Mouse (Mus musculus) 3134 (cell line): ENCODE data around the gene Irgm2.
A peak's percentile ranks its signal among the peaks of the same experiment; 100 is the strongest.
"Not testable (repeated sequence)": the region's sequence is repeated elsewhere in the genome, so short reads cannot be mapped to it uniquely, and the experiment has no call there.

Source experiments
- DNase-seq: peaks from one replicate; pipeline ENCODE4 v3.0.0-alpha.2; 2011; ENCODE audit warnings: low spot score; ENCODE audit not compliant: insufficient read length; ENCODE audit errors: extremely low read depth

Irgm2 gene

GRCm38 (mm10) chr11:58211682-58212067 lies 12.3 kb downstream of the Irgm2 start:
- no peak for DNase-seq

GRCm38 (mm10) chr11:58213673-58214342 lies 14.4 kb downstream of the Irgm2 start:
- DNase-seq: no peak

- peak; percentile 78 for DNase-seq
These were observed 15.1 kb downstream of the Irgm2 start for GRCm38 (mm10) chr11:58214391-58215048.

- not testable (repeated sequence) for DNase-seq
These were observed 15.6 kb downstream of the Irgm2 start for GRCm38 (mm10) chr11:58215049-58215430.

GRCm38 (mm10) chr11:58215814-58216213 lies 16.4 kb downstream of the Irgm2 start:
- DNase-seq: no peak

GRCm38 (mm10) chr11:58216823-58217222 lies 17.4 kb downstream of the Irgm2 start:
- no peak for DNase-seq

GRCm38 (mm10) chr11:58223751-58224150 lies 24.3 kb downstream of the Irgm2 start:
- DNase-seq: no peak

- no peak for DNase-seq
These were observed 24.9 kb downstream of the Irgm2 start for GRCm38 (mm10) chr11:58224313-58224712.

- not testable (repeated sequence) for DNase-seq
These were observed 25.5 kb downstream of the Irgm2 start for GRCm38 (mm10) chr11:58224872-58225271.

GRCm38 (mm10) chr11:58225655-58226054 lies 26.2 kb downstream of the Irgm2 start:
- DNase-seq: no peak

GRCm38 (mm10) chr11:58226425-58226824 lies 27.0 kb downstream of the Irgm2 start:
- no peak for DNase-seq

- not testable (repeated sequence) for DNase-seq
These were observed 28.6 kb downstream of the Irgm2 start for GRCm38 (mm10) chr11:58228021-58228420.

GRCm38 (mm10) chr11:58230396-58230910 lies 31.0 kb downstream of the Irgm2 start:
- DNase-seq: no peak

GRCm38 (mm10) chr11:58231156-58231555 lies 31.7 kb downstream of the Irgm2 start:
- DNase-seq: no peak

- DNase-seq: not testable (repeated sequence)
These were observed 35.1 kb downstream of the Irgm2 start for GRCm38 (mm10) chr11:58234551-58234950.

- no peak for DNase-seq
These were observed 35.7 kb downstream of the Irgm2 start for GRCm38 (mm10) chr11:58235152-58235551.

- DNase-seq: no peak
These were observed 39.7 kb downstream of the Irgm2 start for GRCm38 (mm10) chr11:58238840-58239791.

- DNase-seq: no peak
These were observed 47.9 kb downstream of the Irgm2 start for GRCm38 (mm10) chr11:58247294-58247693.

- DNase-seq: no peak
These were observed 50.0 kb downstream of the Irgm2 start for GRCm38 (mm10) chr11:58249203-58249981.

GRCm38 (mm10) chr11:58250550-58250949 lies 51.1 kb downstream of the Irgm2 start:
- no peak for DNase-seq
